Mouse (Mus musculus) midbrain, embryonic 16.5 days (tissue): ENCODE measurements around the gene Hirip3. TPM values are rescaled to one million over a fixed set of nuclear protein-coding genes. Genes with fewer than 3 reads are reported as not detected.

Source experiments
- ATAC-seq: fragments of 200-750 bp; cut with Nextera tagmentation; 2 replicates; pipeline ENCODE4 v1.8.0; 2017; ENCODE audit warnings: moderate TSS enrichment
- H3K27ac ChIP-seq: fragments of 300-500 bp; sonication (generic); 2 replicates; pipeline ENCODE4 v1.5.1; 2014; ENCODE audit warnings: mild to moderate bottlenecking, low read length, mixed read lengths
- H3K27me3 ChIP-seq: fragments of 300-500 bp; sonication (generic); 2 replicates; pipeline ENCODE4 v1.6.1; 2014; ENCODE audit warnings: low read depth, low read length, mixed read lengths; ENCODE audit not compliant: control insufficient read depth, insufficient read depth
- H3K36me3 ChIP-seq: fragments of 300-500 bp; sonication (generic); 2 replicates; pipeline ENCODE4 v1.6.1; 2014; ENCODE audit warnings: mild to moderate bottlenecking, low read length, moderate library complexity, mixed read lengths; ENCODE audit not compliant: control insufficient read depth, insufficient read depth
- H3K4me1 ChIP-seq: fragments of 300-500 bp; sonication (generic); 2 replicates; pipeline ENCODE4 v1.6.1; 2014; ENCODE audit warnings: mild to moderate bottlenecking, low read length, mixed read lengths; ENCODE audit not compliant: control insufficient read depth, insufficient read depth
- H3K4me2 ChIP-seq: fragments of 300-500 bp; sonication (generic); 2 replicates; pipeline ENCODE4 v1.6.1; 2014; ENCODE audit warnings: mild to moderate bottlenecking, low read length, mixed read lengths
- H3K4me3 ChIP-seq: fragments of 300-500 bp; sonication (generic); 2 replicates; pipeline ENCODE4 v1.5.1; 2014; ENCODE audit warnings: low read depth, mild to moderate bottlenecking, low read length, moderate library complexity, mixed read lengths
- H3K9ac ChIP-seq: fragments of 300-500 bp; sonication (generic); 2 replicates; pipeline ENCODE4 v1.6.1; 2014; ENCODE audit warnings: low read depth, low read length, mixed read lengths
- H3K9me3 ChIP-seq: fragments of 300-500 bp; sonication (generic); replicated peaks from 2 replicates; pipeline ENCODE4 v1.6.1; 2014; ENCODE audit warnings: mild to moderate bottlenecking, low read length, mixed read lengths; ENCODE audit not compliant: control insufficient read depth, poor library complexity, severe bottlenecking
- WGBS: fragments of 180-500 bp; shearing (Covaris S2); extraction: QIAGEN DNeasy Blood & Tissue Kit; methylation state at CpG from one replicate; pipeline ENCODE4 v1.1.7; 2014; 5-methylcytosine and 5-hydroxymethylcytosine counted together
- polyA plus RNA-seq: library from polyadenylated mRNA; unstranded; fragments of >200 nt; fragmentation: Nextera tagmentation; extraction: Ambion mirVana; gene quantifications from 2 replicates; pipeline ENCODE4 v1.2.1, GENCODE M21; 2015

The Hirip3 gene
- polyA plus RNA-seq, 1 experiment from 2014 or later: 19.8 TPM

DNA sequence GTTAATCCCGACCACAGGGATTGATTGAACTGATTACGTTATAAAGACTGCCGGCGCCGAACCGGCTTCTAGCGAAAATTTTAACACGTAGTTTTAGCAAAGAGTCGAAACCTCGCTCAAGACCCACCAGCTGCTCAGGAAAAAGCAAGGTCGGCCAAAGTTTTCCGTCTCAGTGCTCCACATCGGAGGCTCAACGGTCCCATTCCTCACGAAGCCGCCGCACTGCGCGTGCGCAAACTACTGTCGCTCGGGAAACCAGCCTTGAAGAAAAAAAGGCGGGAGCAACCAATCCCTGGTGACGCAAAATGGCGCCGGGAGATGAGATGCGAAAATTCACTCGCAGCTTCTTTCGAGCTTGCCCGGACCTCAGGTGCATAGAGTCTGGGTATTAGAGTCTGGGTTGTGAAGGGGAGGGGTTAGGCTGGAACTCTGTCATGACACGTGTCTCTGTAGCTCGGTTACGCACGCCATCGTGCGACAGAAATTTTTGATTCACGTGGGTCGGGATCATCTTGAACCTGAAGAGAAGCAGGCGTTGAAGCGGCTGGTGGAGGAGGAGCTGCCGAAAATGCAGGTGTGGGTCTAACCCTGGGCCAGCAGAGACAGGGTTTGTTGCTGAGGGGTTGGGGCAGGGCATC lies 494 bp downstream of the Hirip3 start, which contains the start of gene Ino80e:
Gene Ino80e, minus strand, starts transcription at position 231 of the 638 bp plus-strand sequence.
- Histone ChIP-seq H3K4me2 (peak within 1 kb of the TSS; percentile 93), H3K36me3 (peaks cover 25% of the 10 kb centered on the region), H3K9me3 (no peaks in the 10 kb centered on the region), H3K27me3 (no peaks in the 10 kb centered on the region), H3K4me3 (peak within 1 kb of the TSS; percentile 67), H3K9ac (peak within 1 kb of the TSS; percentile 64), H3K27ac (peak within 1 kb of the TSS; percentile 80), H3K4me1 (peaks cover 21% of the 10 kb centered on the region)
- WGBS: under 1% methylated on average over 41 of the region's 41 CpGs
- peak; percentile 75 for ATAC-seq

DNA sequence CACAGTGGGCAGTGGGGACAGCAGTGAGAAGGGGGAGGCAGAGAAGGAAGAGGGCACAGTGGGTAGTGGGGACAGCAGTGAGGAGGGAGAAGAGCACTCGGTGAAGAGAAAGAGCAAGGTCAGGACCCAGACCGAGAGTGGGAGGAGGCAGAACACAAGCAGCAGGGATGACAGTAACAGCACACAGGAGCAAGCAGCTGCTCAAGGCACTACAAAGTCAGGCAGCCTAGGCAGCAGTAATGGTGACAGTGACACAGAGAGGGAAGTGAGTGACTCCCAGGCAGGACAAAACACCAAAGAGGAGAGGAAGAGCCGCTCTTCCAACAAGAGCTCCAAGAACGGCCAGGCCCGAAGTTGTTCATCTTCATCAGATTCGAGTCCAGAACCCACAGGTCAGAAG lies 2.0 kb downstream of the Hirip3 start:
- no peaks in the 10 kb centered on the region for H3K27me3 ChIP-seq
- 57% methylated on average over 6 of the region's 6 CpGs for WGBS
- peak overlapping the region; percentile 93 for H3K4me2 ChIP-seq
- H3K4me3 ChIP-seq: no peak overlapping the region
- H3K36me3 ChIP-seq: peaks cover 33% of the 10 kb centered on the region
- H3K4me1 ChIP-seq: peaks cover 21% of the 10 kb centered on the region
- no peak overlapping the region for H3K27ac ChIP-seq
- ATAC-seq: no peak
- no peaks in the 10 kb centered on the region for H3K9me3 ChIP-seq
- no peak overlapping the region for H3K9ac ChIP-seq

DNA sequence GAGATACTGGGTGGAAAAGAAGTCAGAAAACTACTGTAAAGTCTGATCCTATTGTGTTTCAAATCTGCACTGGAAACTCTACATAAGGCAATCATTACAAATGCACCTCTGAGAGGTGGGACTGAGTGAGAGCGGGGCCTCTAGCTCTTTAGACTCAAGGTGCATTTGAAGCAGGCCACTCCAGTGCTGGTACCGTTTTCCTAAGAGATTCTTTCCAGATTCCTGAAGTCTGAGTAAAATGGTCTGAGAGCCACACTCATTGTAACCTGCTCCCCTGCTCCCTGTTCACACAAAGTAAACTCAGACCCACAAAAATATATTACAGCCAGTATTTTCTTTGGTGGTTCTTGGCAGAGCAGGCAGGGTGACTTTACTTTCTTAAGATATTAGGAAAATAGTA lies 5.8 kb downstream of the Hirip3 start:
- WGBS: 88% methylated on average over 2 of the region's 2 CpGs
- no peaks in the 10 kb centered on the region for H3K9me3 ChIP-seq
- no peak overlapping the region for H3K27ac ChIP-seq
- H3K4me3 ChIP-seq: no peak overlapping the region
- peaks cover 12% of the 10 kb centered on the region for H3K4me1 ChIP-seq
- no peaks in the 10 kb centered on the region for H3K27me3 ChIP-seq
- H3K4me2 ChIP-seq: no peak overlapping the region
- ATAC-seq: no peak
- no peak overlapping the region for H3K9ac ChIP-seq
- peaks cover 66% of the 10 kb centered on the region for H3K36me3 ChIP-seq

- 82% methylated on average over 12 of the region's 12 CpGs for WGBS
- no peak overlapping the region for H3K9ac ChIP-seq
- no peaks in the 10 kb centered on the region for H3K9me3 ChIP-seq
- no peak for ATAC-seq
- H3K4me1 ChIP-seq: peaks cover 9% of the 10 kb centered on the region
- peaks cover 69% of the 10 kb centered on the region for H3K36me3 ChIP-seq
- no peak overlapping the region for H3K27ac ChIP-seq
- no peak overlapping the region for H3K4me3 ChIP-seq
- H3K27me3 ChIP-seq: no peaks in the 10 kb centered on the region
- no peak overlapping the region for H3K4me2 ChIP-seq
Measured at GRCm38 (mm10) chr7:126868003-126868402, 6.2 kb downstream of the Hirip3 start.

DNA sequence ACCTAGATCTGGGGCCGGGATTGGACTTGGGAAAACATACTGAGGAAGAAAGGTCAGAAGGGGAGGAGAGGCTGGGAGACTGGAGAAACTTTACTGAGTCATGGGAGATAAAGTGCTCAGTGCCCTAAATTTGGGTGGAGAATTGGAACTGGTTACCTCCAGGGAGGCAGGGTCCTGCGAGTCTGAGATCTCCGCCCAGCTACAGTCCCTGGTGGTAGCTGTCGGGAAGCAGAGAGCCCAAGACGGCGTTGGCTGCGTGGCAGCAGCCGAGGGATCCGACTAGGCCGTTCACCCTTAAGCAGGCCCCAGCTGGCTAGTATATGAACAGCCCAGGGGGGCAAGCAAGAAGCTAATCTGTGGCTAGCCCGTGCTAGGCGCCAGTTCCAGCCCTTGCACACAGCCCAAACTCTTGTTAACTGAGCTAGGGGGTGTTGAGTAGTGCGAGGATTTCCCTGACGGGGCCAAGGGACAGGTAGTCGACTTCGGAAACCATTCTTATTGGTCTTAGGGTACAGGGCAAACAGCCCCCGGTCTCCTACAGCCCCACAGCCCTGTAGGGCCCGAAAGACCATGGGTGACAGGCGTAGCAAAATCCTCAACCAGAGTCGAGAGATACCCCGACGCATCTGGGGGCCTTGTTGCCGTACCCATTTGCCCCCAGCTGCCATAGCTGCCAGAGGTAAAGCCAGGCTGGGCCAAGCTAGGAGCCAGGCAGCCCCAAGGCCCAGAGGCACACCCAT lies 8.2 kb downstream of the Hirip3 start:
- Histone ChIP-seq H3K4me1 (no peaks in the 10 kb centered on the region), H3K4me3 (no peak overlapping the region), H3K4me2 (no peak overlapping the region), H3K9me3 (no peaks in the 10 kb centered on the region), H3K27me3 (no peaks in the 10 kb centered on the region), H3K27ac (no peak overlapping the region), H3K9ac (no peak overlapping the region), H3K36me3 (peaks cover 78% of the 10 kb centered on the region)
- WGBS: 90% methylated on average over 23 of the region's 23 CpGs
- ATAC-seq: no peak

DNA sequence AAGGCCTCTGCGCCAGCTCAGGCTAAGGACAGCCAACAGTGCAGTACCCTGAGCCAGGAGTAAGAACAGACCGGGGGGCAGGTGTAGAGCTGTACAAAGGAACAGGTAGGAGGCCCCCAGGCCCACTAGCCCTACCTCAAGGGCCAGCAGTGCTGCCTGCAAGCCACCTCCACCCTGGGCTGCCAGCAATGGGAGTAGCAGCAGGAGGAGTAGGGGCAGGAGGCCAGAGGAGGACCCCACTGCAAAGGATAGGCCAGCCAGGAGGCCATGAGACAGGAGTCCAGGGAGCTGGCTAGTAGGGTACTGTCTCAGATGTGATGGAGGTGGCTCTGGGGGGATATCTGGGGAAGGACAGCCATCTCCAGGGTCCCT lies 8.7 kb downstream of the Hirip3 start:
- no peaks in the 10 kb centered on the region for H3K9me3 ChIP-seq
- H3K27ac ChIP-seq: no peak overlapping the region
- WGBS: 92% methylated on average over 2 of the region's 2 CpGs
- H3K4me3 ChIP-seq: no peak overlapping the region
- no peaks in the 10 kb centered on the region for H3K27me3 ChIP-seq
- H3K4me1 ChIP-seq: no peaks in the 10 kb centered on the region
- no peak overlapping the region for H3K9ac ChIP-seq
- no peak overlapping the region for H3K4me2 ChIP-seq
- peaks cover 80% of the 10 kb centered on the region for H3K36me3 ChIP-seq
- 0 out of 2 replicates have a peak, but pooled peaks have one; percentile 11 for ATAC-seq

DNA sequence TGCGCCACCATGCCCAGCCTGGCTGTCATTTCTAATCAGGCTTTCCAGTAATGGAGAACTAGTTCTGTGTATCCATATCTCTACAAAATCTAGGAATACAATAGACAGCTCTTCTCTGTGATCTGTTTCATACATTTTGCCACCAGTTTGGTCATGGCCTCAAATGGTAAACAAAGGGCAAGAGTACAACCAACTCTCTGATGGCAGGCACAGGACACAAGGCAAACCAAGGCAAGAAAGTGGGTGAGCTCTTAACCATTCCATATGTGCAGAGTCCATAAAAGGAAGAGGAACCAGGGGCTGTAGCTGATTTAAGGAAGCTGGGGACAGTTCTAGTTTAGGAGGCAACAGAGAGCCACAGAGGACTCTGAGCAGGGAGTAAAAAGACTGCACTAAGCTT lies 15.5 kb downstream of the Hirip3 start:
- ATAC-seq: no peak
- peaks cover 19% of the 10 kb centered on the region for H3K4me1 ChIP-seq
- H3K9ac ChIP-seq: no peak overlapping the region
- H3K27ac ChIP-seq: no peak overlapping the region
- no peaks in the 10 kb centered on the region for H3K9me3 ChIP-seq
- peaks cover 58% of the 10 kb centered on the region for H3K36me3 ChIP-seq
- 96% methylated on average over 1 of the region's 1 CpGs for WGBS
- H3K27me3 ChIP-seq: no peaks in the 10 kb centered on the region
- H3K4me3 ChIP-seq: no peak overlapping the region
- H3K4me2 ChIP-seq: no peak overlapping the region

GRCm38 (mm10) chr7:126881040-126881439 lies 19.3 kb downstream of the Hirip3 start:
- Histone ChIP-seq H3K9me3 (no peaks in the 10 kb centered on the region), H3K9ac (peak overlapping the region; percentile 57; the same call in 1 of the 2 replicates), H3K4me2 (peak overlapping the region; percentile 77), H3K36me3 (peaks cover 26% of the 10 kb centered on the region), H3K27me3 (no peaks in the 10 kb centered on the region), H3K4me1 (peaks cover 33% of the 10 kb centered on the region), H3K4me3 (peak overlapping the region; percentile 85; the same call in 1 of the 2 replicates), H3K27ac (no peak overlapping the region)
- no peak for ATAC-seq
- 76% methylated on average over 6 of the region's 6 CpGs for WGBS

GRCm38 (mm10) chr7:126883731-126884181 lies 22.0 kb downstream of the Hirip3 start:
- peak overlapping the region; percentile 97 for H3K27ac ChIP-seq
- H3K4me3 ChIP-seq: peak overlapping the region; percentile 85
- no peaks in the 10 kb centered on the region for H3K27me3 ChIP-seq
- H3K9me3 ChIP-seq: no peaks in the 10 kb centered on the region
- H3K36me3 ChIP-seq: peaks cover 10% of the 10 kb centered on the region
- H3K9ac ChIP-seq: peak overlapping the region; percentile 90
- peaks cover 33% of the 10 kb centered on the region for H3K4me1 ChIP-seq
- WGBS: 1% methylated on average over 14 of the region's 15 CpGs
- peak overlapping the region; percentile 77 for H3K4me2 ChIP-seq
- ATAC-seq: peak; percentile 2; the same call in 1 of the 2 replicates
